Mouse (Mus musculus) hindbrain, embryonic 15.5 days (tissue): ENCODE data around the gene Hps3. TPM values are rescaled to one million over a fixed set of nuclear protein-coding genes. Genes with fewer than 3 reads are reported as not detected.
A peak's percentile ranks its signal among the peaks of the same experiment; 100 is the strongest.
"Not testable (repeated sequence)": the region's sequence is repeated elsewhere in the genome, so short reads cannot be mapped to it uniquely, and the experiment has no call there.

Source experiments
- ATAC-seq: fragments of 200-750 bp; cut with Nextera tagmentation; 2 replicates; pipeline ENCODE4 v1.8.0; 2017; ENCODE audit warnings: low read depth, moderate number of reproducible peaks, moderate TSS enrichment; ENCODE audit not compliant: low FRiP score
- H3K27ac ChIP-seq: fragments of 300-500 bp; sonication (generic); replicated peaks from 2 replicates; pipeline ENCODE4 v1.5.1; 2015; ENCODE audit warnings: mild to moderate bottlenecking, inconsistent platforms
- H3K27me3 ChIP-seq: fragments of 300-500 bp; sonication (generic); 2 replicates; pipeline ENCODE4 v1.6.1; 2015; ENCODE audit warnings: control low read depth, inconsistent platforms
- H3K36me3 ChIP-seq: fragments of 300-500 bp; sonication (generic); 2 replicates; pipeline ENCODE4 v1.6.1; 2015; ENCODE audit warnings: control low read depth, inconsistent platforms
- H3K4me1 ChIP-seq: fragments of 300-500 bp; sonication (generic); replicated peaks from 2 replicates; pipeline ENCODE4 v1.6.1; 2015; ENCODE audit warnings: control low read depth, inconsistent platforms
- H3K4me2 ChIP-seq: fragments of 300-500 bp; sonication (generic); 2 replicates; pipeline ENCODE4 v1.6.1; 2015; ENCODE audit warnings: moderate library complexity, mild to moderate bottlenecking, inconsistent platforms
- H3K4me3 ChIP-seq: fragments of 300-500 bp; sonication (generic); 2 replicates; pipeline ENCODE4 v1.5.1; 2015; ENCODE audit warnings: mild to moderate bottlenecking, inconsistent platforms
- H3K9ac ChIP-seq: fragments of 300-500 bp; sonication (generic); 2 replicates; pipeline ENCODE4 v1.6.1; 2015; ENCODE audit warnings: inconsistent platforms
- H3K9me3 ChIP-seq: fragments of 300-500 bp; sonication (generic); 2 replicates; pipeline ENCODE4 v1.6.1; 2016; ENCODE audit warnings: control low read depth, inconsistent platforms
- WGBS: fragments of 180-500 bp; shearing (Covaris S2); methylation state at CpG from one replicate; pipeline ENCODE4 v1.1.7; 2015; 5-methylcytosine and 5-hydroxymethylcytosine counted together
- polyA plus RNA-seq: library from polyadenylated mRNA; unstranded; fragments of >200 nt; fragmentation: Nextera tagmentation; extraction: Ambion mirVana; gene quantifications from 2 replicates; pipeline ENCODE4 v1.2.1, GENCODE M21; 2015

The Hps3 gene
- polyA plus RNA-seq, 1 experiment from 2014 or later = 13.7 TPM

DNA sequence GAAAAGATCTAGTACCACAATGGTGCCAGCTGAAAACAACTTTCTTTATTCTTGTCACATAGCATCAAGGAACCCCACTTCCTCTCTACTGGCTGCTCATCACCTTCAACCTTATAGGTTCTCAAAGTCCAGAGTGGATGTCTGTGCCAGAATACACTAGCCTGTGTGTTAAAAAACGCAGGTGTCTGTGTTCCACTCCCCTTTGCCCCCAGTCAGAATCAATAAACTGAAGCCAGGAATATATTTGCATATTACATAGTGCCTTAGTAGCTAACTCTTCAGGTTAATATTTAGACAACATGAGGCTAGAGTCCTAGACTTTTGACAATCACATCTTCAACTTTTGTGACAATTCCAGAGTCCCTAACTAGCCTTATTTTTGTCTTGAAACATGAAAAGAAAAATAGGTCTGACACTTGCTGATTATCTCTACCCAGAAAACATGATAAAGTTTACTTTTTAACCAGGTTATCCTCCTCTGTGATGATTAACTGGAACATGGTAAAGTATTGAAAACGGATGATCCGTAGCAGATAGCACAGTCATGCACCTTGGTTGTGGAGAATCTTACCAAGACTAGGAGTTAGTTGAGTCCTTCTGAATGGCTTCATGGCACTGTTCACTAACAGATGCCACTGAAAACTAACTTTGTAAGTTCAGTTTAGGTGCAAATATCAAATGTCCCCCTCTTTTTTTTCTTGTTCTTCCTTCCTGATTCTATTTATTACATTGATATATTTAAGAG, 72.2 kb downstream of the Hps3 start:
- H3K27ac ChIP-seq = no peak overlapping the region
- 91% methylated on average over 3 of the region's 3 CpGs for WGBS
- no peak overlapping the region for H3K4me3 ChIP-seq
- no peaks in the 10 kb centered on the region for H3K9me3 ChIP-seq
- no peak overlapping the region for H3K4me2 ChIP-seq
- H3K4me1 ChIP-seq = peaks cover 5% of the 10 kb centered on the region; the same call in 1 of the 2 replicates
- H3K36me3 ChIP-seq = no peaks in the 10 kb centered on the region
- ATAC-seq = no peak
- no peak overlapping the region for H3K9ac ChIP-seq
- H3K27me3 ChIP-seq = no peaks in the 10 kb centered on the region

DNA sequence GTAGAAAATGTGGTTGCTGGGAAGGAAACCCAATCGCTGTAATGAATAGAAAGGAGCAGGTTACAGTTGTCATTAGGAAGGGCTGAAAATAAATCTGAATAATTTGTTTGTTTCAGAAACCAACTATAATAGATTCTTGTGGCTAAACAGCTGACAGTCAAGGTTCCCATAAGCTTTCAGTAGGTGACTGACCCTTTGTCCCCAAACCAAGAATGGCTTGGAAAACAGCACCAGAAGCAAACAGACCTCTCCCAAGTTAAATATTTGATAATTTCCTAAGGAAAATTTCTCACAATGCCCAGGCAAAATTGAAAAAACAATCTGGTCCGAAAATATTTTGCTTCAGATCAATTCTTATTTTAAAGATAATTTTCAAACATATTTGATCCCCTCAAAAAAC, 73.8 kb downstream of the Hps3 start:
- ATAC-seq = no peak
- Histone ChIP-seq H3K9me3 (no peaks in the 10 kb centered on the region), H3K4me3 (no peak overlapping the region), H3K4me2 (no peak overlapping the region), H3K9ac (no peak overlapping the region), H3K4me1 (peaks cover 5% of the 10 kb centered on the region; the same call in 1 of the 2 replicates), H3K27ac (no peak overlapping the region), H3K27me3 (no peaks in the 10 kb centered on the region), H3K36me3 (no peaks in the 10 kb centered on the region)
- 86% methylated on average over 2 of the region's 2 CpGs for WGBS

DNA sequence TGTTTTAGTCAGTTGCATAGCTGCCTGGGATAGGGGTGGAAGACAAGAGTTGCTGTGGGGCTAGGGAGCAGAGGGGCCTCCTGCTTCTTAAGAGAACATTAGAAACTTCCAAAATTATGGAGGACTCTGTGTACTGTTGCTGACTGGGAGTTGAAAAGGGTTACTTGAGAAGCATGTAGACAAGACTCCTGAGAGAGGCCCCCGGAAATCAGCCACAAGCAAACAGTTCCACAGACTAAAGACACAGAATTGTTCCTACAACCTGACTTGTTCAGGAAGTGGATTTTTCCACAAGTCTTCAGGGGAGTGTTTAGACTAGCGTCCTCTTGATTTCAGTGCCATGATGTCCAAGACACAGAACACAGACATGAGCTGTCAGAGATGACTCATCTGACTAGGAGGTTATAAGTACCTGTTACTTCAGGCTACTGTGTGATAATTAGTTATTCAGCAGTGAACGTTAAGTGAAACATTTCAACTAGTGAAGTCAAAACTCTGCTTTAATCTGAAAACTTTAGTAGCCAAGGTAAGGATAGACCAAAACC, 74.5 kb downstream of the Hps3 start:
- Histone ChIP-seq H3K9me3 (no peaks in the 10 kb centered on the region), H3K27me3 (no peaks in the 10 kb centered on the region), H3K36me3 (no peaks in the 10 kb centered on the region), H3K27ac (no peak overlapping the region), H3K4me3 (no peak overlapping the region), H3K4me1 (peaks cover 5% of the 10 kb centered on the region; the same call in 1 of the 2 replicates), H3K4me2 (no peak overlapping the region), H3K9ac (no peak overlapping the region)
- no peak for ATAC-seq
- WGBS = 71% methylated on average over 3 of the region's 3 CpGs

DNA sequence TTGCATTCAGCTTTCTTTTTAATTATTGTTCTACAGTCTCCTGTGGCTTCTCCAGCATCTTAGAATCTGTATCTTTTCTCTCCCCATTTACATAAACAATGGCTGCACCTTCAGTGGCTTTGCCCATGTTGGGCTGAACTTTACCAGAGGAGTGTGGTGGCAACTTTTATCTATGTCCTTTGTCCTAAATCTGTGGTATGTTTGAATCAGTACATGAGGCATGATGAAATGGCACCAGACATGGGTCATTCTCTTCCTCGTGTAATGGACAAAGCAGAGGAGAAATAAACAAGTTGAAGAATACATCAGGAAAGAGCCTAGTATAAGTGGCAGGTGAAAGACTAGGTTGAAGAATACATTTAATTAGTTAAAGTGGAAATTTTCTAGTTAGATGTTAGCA, 76.1 kb downstream of the Hps3 start:
- WGBS = 73% methylated on average over 1 of the region's 1 CpGs
- no peak overlapping the region for H3K4me3 ChIP-seq

DNA sequence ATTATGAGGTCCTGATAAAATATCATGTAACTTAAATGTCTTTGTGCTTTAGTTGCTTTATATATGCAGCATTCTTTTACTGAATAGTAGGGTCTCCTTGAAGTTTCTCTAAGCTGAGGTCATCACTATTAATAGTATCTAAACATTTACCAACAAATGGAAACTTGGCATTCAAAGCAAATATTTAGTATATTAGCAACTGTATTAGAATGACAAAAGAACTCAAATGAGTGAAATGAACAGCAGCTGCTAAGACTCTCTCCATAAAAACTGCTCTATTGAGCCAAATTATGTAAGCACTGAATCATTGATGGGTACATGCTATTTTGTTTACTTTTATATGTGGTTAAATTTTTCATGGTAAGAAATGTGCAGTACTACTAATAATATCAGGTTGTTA, 77.1 kb downstream of the Hps3 start:
- no peak overlapping the region for H3K9ac ChIP-seq
- ATAC-seq = no peak
- no peaks in the 10 kb centered on the region for H3K27me3 ChIP-seq
- peaks cover 9% of the 10 kb centered on the region for H3K4me1 ChIP-seq
- H3K27ac ChIP-seq = no peak overlapping the region
- no peak overlapping the region for H3K4me3 ChIP-seq
- no peaks in the 10 kb centered on the region for H3K9me3 ChIP-seq
- H3K36me3 ChIP-seq = no peaks in the 10 kb centered on the region
- H3K4me2 ChIP-seq = peak overlapping the region; percentile 13; the same call in 1 of the 2 replicates

More for the DNA sequence above, 76.1 kb downstream of the Hps3 start:
- no peak overlapping the region for H3K27ac ChIP-seq
- no peak for ATAC-seq
- no peak overlapping the region for H3K9ac ChIP-seq
- no peaks in the 10 kb centered on the region for H3K36me3 ChIP-seq
- H3K27me3 ChIP-seq = no peaks in the 10 kb centered on the region
- peaks cover 9% of the 10 kb centered on the region for H3K4me1 ChIP-seq
- H3K4me2 ChIP-seq = no peak overlapping the region
- H3K9me3 ChIP-seq = no peaks in the 10 kb centered on the region

DNA sequence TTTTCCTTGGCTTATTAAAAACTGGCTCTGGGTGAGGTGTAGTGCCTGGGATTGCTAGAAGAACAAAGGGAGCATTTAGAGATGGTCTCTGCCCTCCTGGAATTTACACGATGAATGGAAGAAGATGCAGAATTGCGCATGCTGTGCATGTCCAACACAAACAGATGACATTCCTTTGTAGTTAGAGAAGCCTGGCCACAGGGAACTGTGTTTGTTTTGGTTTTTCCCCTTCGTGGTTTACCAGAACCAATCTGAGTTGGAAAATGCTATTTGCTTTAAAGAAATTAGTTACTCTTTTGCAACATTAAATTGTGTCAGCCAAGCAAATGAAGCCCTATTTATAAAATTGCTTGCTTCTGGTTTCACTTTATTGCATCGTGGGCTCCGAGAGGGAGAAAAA, 78.2 kb downstream of the Hps3 start, which contains the start of gene Cp:
Gene Cp (plus strand): TSS at position 170 of the 400 bp plus-strand sequence.
- Histone ChIP-seq H3K4me2 (peak within 1 kb of the TSS; percentile 31), H3K36me3 (no peaks in the 10 kb centered on the region), H3K4me3 (no peak within 1 kb of the TSS)

DNA sequence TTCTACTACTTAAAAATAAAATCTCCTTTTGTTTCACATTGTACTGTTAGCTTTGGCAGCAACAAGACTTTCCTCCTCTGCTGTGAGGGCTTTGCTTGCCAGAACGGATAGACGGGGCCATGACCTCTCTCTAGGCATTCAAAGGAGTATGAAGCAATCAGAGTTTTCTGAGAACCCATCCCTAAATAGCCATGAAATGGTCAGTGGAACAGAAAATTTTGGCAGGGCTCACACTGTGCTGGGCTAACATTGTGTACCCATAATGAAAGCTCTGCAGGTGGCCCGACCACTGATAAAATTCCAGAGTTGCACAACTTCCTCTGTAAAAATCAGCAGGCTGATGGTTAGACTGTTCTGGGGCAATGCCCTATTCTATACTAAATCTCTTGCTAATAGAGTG, 81.2 kb downstream of the Hps3 start:
- Histone ChIP-seq H3K27ac (no peak overlapping the region), H3K9ac (no peak overlapping the region), H3K4me3 (no peak overlapping the region), H3K36me3 (no peaks in the 10 kb centered on the region), H3K9me3 (no peaks in the 10 kb centered on the region), H3K4me2 (no peak overlapping the region), H3K4me1 (peaks cover 4% of the 10 kb centered on the region; the same call in 1 of the 2 replicates), H3K27me3 (no peaks in the 10 kb centered on the region)
- peak; percentile 88 for ATAC-seq
- 5% methylated on average over 3 of the region's 3 CpGs for WGBS

More for the DNA sequence above, 78.2 kb downstream of the Hps3 start, which contains the start of gene Cp:
- H3K9me3 ChIP-seq = no peaks in the 10 kb centered on the region
- 15% methylated on average over 5 of the region's 5 CpGs for WGBS
- H3K27me3 ChIP-seq = no peaks in the 10 kb centered on the region
- peak within 1 kb of the TSS; percentile 30; the same call in 1 of the 2 replicates for H3K27ac ChIP-seq
- 0 out of 2 replicates have a peak, but pooled peaks have one; percentile 49 for ATAC-seq
- no peak within 1 kb of the TSS for H3K9ac ChIP-seq
- H3K4me1 ChIP-seq = peaks cover 9% of the 10 kb centered on the region

DNA sequence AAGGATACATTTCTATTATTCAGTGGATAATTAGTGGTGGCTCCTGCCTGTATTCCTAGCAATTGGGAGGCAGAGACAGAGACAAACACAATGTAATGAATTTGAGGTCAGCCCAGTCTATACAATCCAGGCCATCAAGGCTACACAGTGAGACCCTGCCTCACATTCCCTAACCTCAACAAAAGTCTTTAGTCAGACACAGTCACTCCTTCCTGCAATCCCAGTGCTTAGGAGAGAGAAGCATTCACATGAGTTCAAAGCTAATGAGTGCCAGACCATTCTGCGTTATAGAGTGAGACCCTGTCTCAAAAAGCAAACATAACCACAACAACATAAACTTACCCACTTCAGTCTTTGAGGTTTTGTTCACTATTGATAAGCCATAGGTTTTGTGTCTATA, 81.7 kb downstream of the Hps3 start:
- Histone ChIP-seq H3K27ac (no peak overlapping the region), H3K27me3 (no peaks in the 10 kb centered on the region)
- ATAC-seq = peak; percentile 33; the same call in 1 of the 2 replicates

DNA sequence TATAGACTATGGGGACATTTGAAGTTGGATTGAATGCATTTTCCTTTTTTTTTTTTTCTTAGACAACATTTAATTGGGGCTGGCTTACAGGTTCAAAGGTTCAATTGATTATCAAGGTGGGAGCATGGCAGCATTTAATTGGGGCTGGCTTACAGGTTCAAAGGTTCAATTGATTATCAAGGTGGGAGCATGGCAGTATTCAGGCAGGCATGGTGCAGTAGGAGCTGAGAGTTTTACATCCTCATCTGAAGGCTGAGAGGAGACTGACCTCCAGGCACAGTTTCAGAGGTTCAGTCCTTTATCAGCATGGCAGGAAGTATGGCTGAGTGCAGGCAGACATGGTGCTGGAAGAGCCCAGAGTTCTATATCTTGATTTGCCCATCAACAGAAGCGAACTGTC, 85.7 kb downstream of the Hps3 start:
- not testable (repeated sequence) for H3K9me3 ChIP-seq, H3K4me2 ChIP-seq, H3K9ac ChIP-seq, ATAC-seq, H3K27me3 ChIP-seq, H3K4me3 ChIP-seq, H3K4me1 ChIP-seq, H3K27ac ChIP-seq, H3K36me3 ChIP-seq
- 87% methylated on average over 1 of the region's 1 CpGs for WGBS

More for the DNA sequence above, 81.7 kb downstream of the Hps3 start:
- H3K9me3 ChIP-seq = no peaks in the 10 kb centered on the region
- H3K4me3 ChIP-seq = no peak overlapping the region
- H3K4me2 ChIP-seq = no peak overlapping the region
- peaks cover 4% of the 10 kb centered on the region; the same call in 1 of the 2 replicates for H3K4me1 ChIP-seq
- H3K36me3 ChIP-seq = no peaks in the 10 kb centered on the region
- 6% methylated on average over 1 of the region's 1 CpGs for WGBS
- H3K9ac ChIP-seq = no peak overlapping the region

DNA sequence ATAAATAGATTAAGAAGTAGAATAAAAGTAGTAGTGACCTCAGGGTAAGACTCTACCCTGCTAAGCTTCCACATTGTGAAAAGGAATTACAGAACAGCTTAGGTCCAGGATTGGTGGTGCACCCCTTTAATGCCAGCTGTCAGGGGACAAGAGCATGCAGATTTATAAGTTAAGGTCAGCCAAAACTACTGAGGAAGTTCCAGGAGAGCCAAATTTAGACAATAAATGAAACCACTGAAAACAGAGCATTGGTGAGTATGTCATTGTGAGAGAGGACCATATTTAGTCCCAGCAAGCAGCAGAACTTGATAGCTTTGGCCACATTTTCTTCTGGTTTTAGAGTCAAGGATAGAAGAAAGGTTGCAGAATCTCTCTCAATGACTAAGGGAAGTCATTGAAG, 86.6 kb downstream of the Hps3 start:
- H3K4me1 ChIP-seq = no peaks in the 10 kb centered on the region
- no peaks in the 10 kb centered on the region for H3K27me3 ChIP-seq
- no peaks in the 10 kb centered on the region for H3K36me3 ChIP-seq
- H3K4me3 ChIP-seq = no peak overlapping the region
- H3K4me2 ChIP-seq = no peak overlapping the region
- no peak overlapping the region for H3K9ac ChIP-seq
- no peak overlapping the region for H3K27ac ChIP-seq
- no peaks in the 10 kb centered on the region for H3K9me3 ChIP-seq
- no peak for ATAC-seq
